Mouse (Mus musculus): ENCODE data around the gene Rps6ka5.

Gene Rps6ka5

GRCm38 (mm10) chr12:100531740-100532139 lies 195.0 kb downstream of the Rps6ka5 start:
- no peak for DNase-seq (ENCODE audit: low read depth, low spot score)

DNA sequence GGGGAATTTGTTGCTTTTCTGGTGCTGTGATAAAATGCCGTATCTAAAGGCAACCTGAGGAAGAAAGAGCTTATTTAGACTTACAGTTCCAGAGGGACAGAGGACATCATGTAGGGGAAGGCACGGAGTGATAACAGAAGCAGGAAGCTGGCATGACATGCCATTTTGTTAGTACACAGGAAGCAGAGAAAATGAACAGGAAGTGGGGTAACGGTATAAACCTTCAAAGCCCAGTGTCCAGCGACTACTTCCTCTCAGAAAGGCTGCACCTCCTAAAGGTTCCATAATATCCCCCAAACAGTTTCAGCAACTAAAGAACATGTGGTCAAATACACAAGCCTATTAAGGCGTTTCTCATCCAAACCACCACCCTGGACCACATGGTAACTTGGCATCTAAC lies 195.9 kb downstream of the Rps6ka5 start:
- no peak for DNase-seq (ENCODE audit: low read depth, low spot score)

DNA sequence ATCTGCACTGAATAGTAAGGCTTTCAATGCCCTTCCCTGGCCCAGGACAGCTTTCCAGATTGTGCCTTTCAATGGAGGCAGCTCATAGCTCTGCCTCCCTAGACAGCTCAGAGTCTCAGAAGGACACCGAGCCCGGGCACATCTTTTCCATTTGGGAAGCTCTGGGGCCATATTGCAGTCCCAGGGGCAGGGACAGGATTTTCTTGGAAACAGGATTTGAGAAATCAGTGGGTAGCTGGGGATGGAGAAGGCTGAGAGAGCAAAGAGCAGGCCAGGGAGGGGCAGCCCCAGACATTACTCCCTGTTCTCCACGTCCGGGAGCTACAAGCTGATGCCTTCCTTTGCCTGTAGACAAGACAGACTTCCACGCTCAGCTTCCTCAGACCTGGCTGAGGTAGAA lies 197.1 kb downstream of the Rps6ka5 start:
- DNase-seq (ENCODE audit: low read depth, low spot score): no peak

DNA sequence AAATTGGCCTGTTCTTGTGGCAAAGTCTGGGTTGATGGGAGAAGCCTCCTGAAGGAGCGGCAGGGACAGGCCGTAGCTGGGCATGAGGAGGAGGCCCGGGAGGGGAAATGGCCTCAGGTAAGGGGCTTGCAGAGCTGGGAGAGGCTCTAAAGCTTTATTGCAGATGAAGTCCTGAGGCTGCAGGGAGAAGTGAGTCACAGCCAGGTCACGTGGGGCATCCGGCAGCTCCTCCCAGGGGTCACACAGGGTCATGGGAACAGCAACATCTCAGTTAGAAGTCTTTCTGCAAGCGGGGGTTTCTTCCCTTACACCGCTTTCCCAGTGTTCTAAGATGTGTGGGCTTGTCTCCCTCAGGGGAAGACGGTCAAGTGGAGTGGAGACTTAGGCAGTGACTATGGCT lies 197.6 kb downstream of the Rps6ka5 start:
- peak; percentile 72 for DNase-seq (ENCODE audit: low read depth, low spot score)

- no peak for DNase-seq (ENCODE audit: low read depth, low spot score)
These were observed 198.5 kb downstream of the Rps6ka5 start for GRCm38 (mm10) chr12:100528246-100528645.

DNA sequence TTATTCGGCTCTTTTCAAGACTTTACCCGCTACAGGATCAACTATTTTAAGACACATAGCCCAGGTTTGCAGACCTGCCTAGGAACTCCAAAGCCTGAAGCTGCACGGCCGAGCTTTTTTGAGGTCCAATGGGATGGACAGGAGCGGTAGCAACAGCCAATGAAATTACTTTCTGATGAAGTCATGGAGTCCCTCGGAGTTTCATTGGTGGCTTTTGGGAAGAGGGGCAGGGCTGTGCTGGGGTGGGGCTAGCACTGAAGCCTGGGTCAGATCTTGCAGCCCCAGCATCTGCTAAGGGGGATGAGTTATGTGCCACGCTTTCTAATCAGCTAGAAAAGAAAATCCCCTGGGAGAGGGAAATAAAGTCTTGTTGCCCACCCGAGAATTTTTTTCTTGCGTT lies 199.0 kb downstream of the Rps6ka5 start:
- DNase-seq (ENCODE audit: low read depth, low spot score): peak; percentile 80

DNA sequence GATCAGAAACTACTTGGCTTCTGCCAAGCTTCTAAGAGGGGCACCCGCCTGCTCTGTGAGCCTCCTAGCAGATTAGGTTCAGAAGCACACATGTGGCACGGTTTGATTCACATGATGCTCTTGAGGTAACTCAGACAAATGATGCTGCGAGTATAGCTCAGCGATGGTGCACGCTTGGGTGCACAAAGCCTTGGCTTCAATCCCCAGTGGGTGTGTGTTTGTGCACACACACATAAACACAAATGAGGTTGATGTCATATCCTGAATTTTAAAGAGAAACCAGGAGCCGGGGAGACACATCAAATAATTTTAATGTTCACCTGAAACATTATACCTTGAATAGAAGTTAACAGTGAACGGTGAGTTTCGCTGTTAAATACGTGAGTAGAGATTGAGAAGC lies 199.5 kb downstream of the Rps6ka5 start:
- no peak for DNase-seq (ENCODE audit: low read depth, low spot score)

DNA sequence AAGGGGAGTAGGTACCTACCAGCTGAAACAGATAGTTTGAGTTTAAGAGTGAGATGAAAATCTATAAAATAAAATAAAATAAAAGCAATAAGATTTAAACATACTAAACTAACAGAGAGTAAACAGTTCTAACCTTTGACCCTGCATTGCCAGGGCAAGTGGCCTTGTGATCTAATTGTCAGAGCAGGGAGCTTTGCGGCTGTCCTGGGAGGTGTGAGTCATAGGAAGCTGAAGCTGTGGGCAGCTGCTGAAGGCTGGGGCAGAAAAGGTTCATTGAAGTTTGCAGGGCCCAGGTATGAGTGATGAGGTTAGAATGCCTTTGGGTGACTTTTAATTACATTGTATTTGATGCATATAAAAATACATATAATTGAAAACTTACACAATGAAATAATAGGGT lies 200.8 kb downstream of the Rps6ka5 start:
- no peak for DNase-seq (ENCODE audit: low read depth, low spot score)

DNA sequence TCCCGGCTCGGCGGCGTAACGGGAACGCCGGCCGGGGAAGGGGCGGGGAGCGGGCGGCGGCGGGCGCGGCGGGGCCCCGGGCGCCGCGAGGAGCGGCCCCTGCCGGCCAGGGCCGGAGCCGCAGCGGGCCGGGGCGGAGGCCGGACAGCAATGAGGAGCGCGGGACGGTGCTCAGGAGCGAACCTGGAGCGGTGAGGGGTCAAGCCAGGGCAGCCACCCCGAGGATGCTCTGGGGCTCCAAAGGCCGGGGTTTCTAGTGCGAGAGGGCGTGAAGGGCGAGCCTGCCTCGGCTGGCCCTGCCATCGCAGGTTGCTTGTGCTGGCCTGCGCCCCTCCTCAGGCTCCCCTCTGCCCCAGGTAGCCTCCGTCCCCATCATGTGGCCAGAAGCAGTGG lies 206.0 kb downstream of the Rps6ka5 start, which contains the start of gene Ttc7b:
TSS of gene Ttc7b (minus strand) at position 33 of the 393 bp plus-strand sequence.
- DNase-seq (ENCODE audit: low read depth, low spot score): no peak

DNA sequence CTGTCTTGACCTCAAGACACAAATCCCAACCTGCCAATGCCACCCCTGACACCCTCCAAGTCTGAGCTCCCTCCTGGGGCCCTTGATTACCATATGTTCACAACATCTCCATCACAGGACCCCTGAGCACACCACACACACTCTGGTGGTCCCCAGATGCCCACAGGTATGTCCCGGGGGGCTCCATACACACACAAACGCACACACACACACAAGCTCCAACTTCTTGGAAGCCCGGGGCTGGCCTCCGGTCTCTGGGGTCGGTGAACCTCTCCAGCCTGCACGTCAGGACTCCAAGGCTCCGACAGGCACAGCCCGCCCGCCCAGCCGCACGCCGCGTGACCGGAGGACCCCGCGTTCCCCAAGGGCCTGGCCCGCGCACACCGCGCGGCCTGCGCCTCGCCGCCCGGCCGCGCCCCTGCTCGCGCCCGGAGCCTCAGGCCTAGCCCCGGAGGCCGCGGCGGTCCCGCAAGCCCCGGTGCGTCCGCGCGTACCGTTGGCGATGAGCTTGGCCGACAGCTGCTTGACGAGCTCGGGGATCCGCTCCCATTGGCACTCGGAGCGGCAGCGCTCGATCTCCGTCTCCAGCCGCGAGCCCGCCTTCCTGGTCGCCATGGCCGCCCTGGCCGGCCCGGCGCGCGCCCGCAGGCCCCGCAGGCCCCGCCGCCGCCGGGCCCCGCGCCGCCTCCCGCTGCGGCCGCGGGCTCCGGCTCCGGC lies 206.5 kb downstream of the Rps6ka5 start:
- DNase-seq (ENCODE audit: low read depth, low spot score): no peak

GRCm38 (mm10) chr12:100519684-100520076 lies 207.1 kb downstream of the Rps6ka5 start:
- DNase-seq (ENCODE audit: low read depth, low spot score): no peak

DNA sequence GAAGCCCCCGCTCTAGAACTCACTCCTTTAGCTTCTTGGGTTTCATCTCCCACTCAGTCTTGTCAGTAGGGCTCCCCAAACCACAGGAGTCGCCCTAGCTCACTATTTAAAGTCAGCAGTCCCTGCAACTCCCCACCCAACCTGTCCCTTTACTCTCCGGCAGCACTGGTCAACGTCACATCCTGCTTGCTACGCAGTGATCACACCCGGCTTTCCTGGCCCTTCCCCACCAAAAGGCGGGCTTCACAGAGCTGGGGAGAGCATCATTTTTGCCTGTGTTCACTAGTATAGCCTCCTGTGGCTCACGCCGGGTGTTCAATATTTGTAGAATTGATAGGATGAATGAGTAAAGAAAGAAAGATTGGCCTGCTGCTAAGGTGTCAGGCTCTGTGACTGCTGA lies 209.4 kb downstream of the Rps6ka5 start:
- DNase-seq (ENCODE audit: low read depth, low spot score): no peak

- DNase-seq (ENCODE audit: low read depth, low spot score): no peak
These were observed 210.5 kb downstream of the Rps6ka5 start for GRCm38 (mm10) chr12:100516161-100516838.

GRCm38 (mm10) chr12:100515493-100515892 lies 211.3 kb downstream of the Rps6ka5 start:
- no peak for DNase-seq (ENCODE audit: low read depth, low spot score)

DNA sequence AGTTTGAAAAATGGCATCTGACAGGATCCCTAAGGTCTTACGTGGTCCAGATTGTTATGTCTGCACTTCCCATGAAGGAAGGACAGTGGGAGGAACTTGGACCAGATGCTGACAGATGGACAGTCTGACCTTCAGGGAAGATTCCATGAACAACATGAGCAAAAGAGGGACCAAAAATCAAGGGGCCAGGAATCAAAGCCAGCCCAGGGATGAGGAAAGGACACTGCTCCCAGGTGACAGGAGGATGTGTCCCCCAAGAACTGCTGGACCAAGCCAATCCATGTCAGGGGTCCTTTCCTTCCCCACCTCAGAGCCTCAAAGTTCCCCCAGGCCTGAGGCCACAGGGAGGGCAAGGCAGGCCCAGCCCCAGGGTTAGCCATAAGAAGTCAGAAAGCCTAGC lies 212.2 kb downstream of the Rps6ka5 start:
- DNase-seq (ENCODE audit: low read depth, low spot score): no peak

GRCm38 (mm10) chr12:100513131-100513530 lies 213.7 kb downstream of the Rps6ka5 start:
- DNase-seq (ENCODE audit: low read depth, low spot score): no peak

DNA sequence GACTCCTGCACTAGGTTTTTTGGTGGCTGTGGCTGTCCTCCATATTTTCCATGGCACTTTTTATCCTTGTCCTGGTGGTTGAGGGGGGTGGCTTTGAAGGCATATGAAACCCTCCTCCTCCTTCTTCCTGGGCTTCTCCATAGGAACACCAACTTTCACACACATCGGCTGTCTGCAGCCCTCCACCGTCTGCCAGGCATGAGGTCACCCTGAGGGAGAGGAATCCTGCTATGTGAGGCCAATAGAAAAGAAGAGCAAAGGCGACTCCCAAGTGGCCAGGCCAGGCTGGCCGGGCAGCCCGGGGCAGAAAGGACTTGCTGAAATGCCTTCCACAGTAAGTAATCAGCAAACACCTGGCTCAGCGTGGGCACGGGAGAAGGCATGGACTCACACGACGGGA lies 214.1 kb downstream of the Rps6ka5 start:
- DNase-seq (ENCODE audit: low read depth, low spot score): no peak

DNA sequence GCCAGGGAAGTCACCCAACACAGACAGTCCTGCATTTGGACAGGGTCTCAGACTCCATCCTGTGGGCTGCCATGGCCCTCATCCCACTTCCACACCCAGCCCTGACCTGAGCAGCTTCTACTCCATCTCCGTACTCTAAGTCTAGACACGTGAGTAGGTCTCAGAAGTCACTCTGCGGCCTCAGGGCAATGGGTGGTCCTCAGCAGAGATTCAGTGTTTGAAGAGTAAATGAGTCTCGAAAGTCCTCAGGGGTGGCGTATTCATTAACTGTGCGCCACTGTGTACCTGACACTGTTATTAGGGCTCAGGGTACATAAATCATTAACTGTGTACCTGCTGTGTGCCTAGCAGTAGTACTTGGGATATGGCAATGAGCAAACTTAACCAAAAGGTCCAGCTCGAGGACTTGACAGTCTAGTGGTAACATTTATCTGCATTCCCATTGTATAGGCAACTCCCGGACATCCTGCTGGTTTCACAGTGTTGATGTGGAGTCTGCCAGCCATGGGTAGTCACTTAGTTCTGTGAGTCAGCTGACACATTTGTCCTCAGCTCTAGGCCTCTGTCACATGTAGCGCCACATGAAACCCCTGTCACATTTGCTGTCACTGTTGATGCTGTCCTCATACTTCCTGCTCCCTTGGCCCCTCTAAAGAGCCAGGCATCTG lies 217.0 kb downstream of the Rps6ka5 start:
- DNase-seq (ENCODE audit: low read depth, low spot score): no peak

- no peak for DNase-seq (ENCODE audit: low read depth, low spot score)
These were observed 218.1 kb downstream of the Rps6ka5 start for GRCm38 (mm10) chr12:100508668-100509067.

GRCm38 (mm10) chr12:100505484-100505883 lies 221.3 kb downstream of the Rps6ka5 start:
- DNase-seq (ENCODE audit: low read depth, low spot score): no peak

GRCm38 (mm10) chr12:100504585-100504984 lies 222.2 kb downstream of the Rps6ka5 start:
- no peak for DNase-seq (ENCODE audit: low read depth, low spot score)

DNA sequence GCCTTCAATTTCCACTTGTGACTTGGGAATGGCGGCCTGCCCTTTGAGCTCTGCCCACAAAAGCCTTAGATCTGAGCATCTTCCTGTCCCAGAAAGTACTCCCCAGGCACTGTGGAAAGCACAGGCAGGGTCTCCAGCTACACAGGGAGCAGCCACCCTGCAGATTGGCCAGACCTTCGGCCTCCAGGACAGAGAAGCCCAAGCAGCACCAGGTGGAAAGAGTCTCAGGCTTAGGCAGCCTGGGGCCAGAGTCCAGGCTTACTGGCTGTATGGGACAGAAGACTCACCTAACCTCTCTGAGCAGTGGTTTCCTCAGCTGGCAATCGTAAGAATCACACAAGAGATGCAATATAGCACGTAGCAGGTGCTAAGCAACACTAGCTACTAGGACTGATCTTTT lies 223.1 kb downstream of the Rps6ka5 start:
- no peak for DNase-seq (ENCODE audit: low read depth, low spot score)

DNA sequence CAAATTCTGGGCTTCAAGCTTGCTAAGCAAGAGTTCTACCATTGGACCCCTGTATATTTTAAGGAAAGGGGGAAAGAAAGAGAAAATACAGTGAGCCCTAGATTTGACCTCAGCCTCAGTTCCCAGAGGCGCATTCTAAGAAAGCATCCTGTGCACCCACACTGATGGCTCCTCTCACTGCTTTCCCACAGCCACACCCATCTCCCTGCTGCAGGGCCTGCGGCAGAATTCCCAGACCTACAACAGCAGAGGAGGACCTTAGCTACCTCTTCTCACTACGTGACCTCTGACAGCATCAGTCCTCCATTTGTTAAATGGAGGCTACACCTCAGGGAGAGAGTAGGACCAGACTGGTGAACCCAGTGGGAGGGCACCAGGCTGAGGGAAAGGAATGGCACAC lies 224.2 kb downstream of the Rps6ka5 start:
- no peak for DNase-seq (ENCODE audit: low read depth, low spot score)
